ENCODE assay signal across 24 mouse cellular contexts in genomic region chr6:31182284-31182683, GRCm38 (mm10).
DNase-seq lines count a peak whose midpoint lies in the region; ATAC-seq and TF ChIP-seq lines count a peak whose summit lies in the region.
"Had no signal": no experiment of that assay in that cellular context is flagged by ENCODE, and none has a peak within 500 bp of the region (broad histone marks: within the 10 kb centered on the region; RNA-seq: fewer than 3 reads in every experiment).

No protein-coding gene starts in this region.

- H3K27ac ChIP-seq in gastrocnemius, adult 2 months = peak overlapping the region; percentile 24; the same call in 1 of the 2 replicates
- H3K27ac ChIP-seq in layer of hippocampus, adult 2 months = peak overlapping the region; percentile 32; the same call in 1 of the 2 replicates
- H3K27ac ChIP-seq: embryonic facial prominence, embryonic 10.5 days; embryonic facial prominence, embryonic 12.5 days; forebrain, embryonic 13.5 days; forebrain, embryonic 15.5 days had no signal

- TF ChIP-seq CTCF in gastrocnemius, adult 2 months (IDR thresholded peaks at IDR 0.05) = no peak
- no peak for TF ChIP-seq CTCF in layer of hippocampus, adult 2 months (conservative IDR thresholded peaks at IDR 0.05)

- intact Hi-C loops in gastrocnemius, adult 2 months (cut with DNase I) = no loop called here

- H3K4me3 ChIP-seq in gastrocnemius, adult 2 months = no peak overlapping the region
- H3K4me3 ChIP-seq in layer of hippocampus, adult 2 months = no peak overlapping the region
- H3K4me3 ChIP-seq: embryonic facial prominence, embryonic 10.5 days; embryonic facial prominence, embryonic 12.5 days; erythroblast, embryonic 14.5 days; forebrain, embryonic 13.5 days; forebrain, embryonic 15.5 days had no signal

- 0 out of 2 replicates have a peak, but pooled peaks have one; percentile 33 for ATAC-seq in erythroblast, adult 5-6 weeks (replicated peaks; ENCODE audit: low FRiP score, poor library complexity, severe bottlenecking)
- ATAC-seq: activated CD4-positive, CD25-positive, alpha-beta regulatory T cell, adult 4 months; CD4-positive, CD25-positive, alpha-beta regulatory T cell, adult 4 months; forebrain, embryonic 13.5 days; forebrain, embryonic 15.5 days; forebrain, postnatal 0 days; Patski had no signal

- no peak for DNase-seq in gastrocnemius, adult 2 months
- no peak for DNase-seq in gastrocnemius, adult 8-10 months (ENCODE audit: low spot score in 2 of 2)
- no peak for DNase-seq in layer of hippocampus, adult 2 months (ENCODE audit: low spot score in 2 of 2)
- no peak for DNase-seq in layer of hippocampus, adult 18-20 months (ENCODE audit: low spot score in 2 of 2)
- no peak for DNase-seq in right cerebral cortex, adult 18-20 months
- DNase-seq: adrenal gland, adult 8-10 months; adrenal gland, postnatal 14 days; adrenal gland, postnatal 36 days; B cell, adult 2 months; cerebellum, adult 11-12 months; cerebellum, adult 2 months; cerebellum, adult 9-10 months; cerebellum, postnatal 10 days; cerebellum, postnatal 25 days; forebrain, postnatal 0 days had no signal
